Mouse (Mus musculus) right cerebral cortex, adult 2 months (tissue): Measurements from ENCODE around the gene Wdfy3.

Source experiments
- DNase-seq, 2 experiments: peaks; one replicate each; pipeline ENCODE4 v3.0.0; 2021 to 2022; ENCODE audit warnings: low spot score in 2 of 2

The Wdfy3 gene

GRCm38 (mm10) chr5:101784328-101784727, 285.4 kb downstream of the Wdfy3 start:
- no peak for DNase-seq
